Mouse (Mus musculus) heart, adult 18-20 months (tissue): ENCODE measurements at regions not wholly inside any gene's neighbourhood (a gene's known extent, or its start where the extent isn't known, plus 50 kb on each side); places are given as distances from the start of the nearest gene placed in this dataset.

ENCODE experiments used
- DNase-seq, 2 experiments: peaks; one replicate each; pipeline ENCODE4 v3.0.0; 2021 to 2022; ENCODE audit warnings: mixed read lengths in 1 of 2

- DNase-seq: no peak
Measured at GRCm38 (mm10) chr12:77135067-77135466, 102.9 kb upstream of the Fut8 start.

GRCm38 (mm10) chr12:77134306-77135010, 103.5 kb upstream of the Fut8 start:
- no peak for DNase-seq

GRCm38 (mm10) chr12:77133465-77134305, 104.2 kb upstream of the Fut8 start:
- no peak for DNase-seq

GRCm38 (mm10) chr12:77131328-77131727, 106.6 kb upstream of the Fut8 start:
- no peak for DNase-seq

GRCm38 (mm10) chr12:77130526-77130925, 107.4 kb upstream of the Fut8 start:
- DNase-seq: no peak

- DNase-seq: no peak
Measured at GRCm38 (mm10) chr12:77124267-77124666, 113.7 kb upstream of the Fut8 start.

- DNase-seq: no peak
Measured at GRCm38 (mm10) chr12:77113516-77113915, 124.4 kb upstream of the Fut8 start.

GRCm38 (mm10) chr12:77112133-77112532, 125.8 kb upstream of the Fut8 start:
- no peak for DNase-seq

- DNase-seq: no peak
Measured at GRCm38 (mm10) chr12:77107251-77107650, 130.7 kb upstream of the Fut8 start.

GRCm38 (mm10) chr12:77105887-77106600, 131.9 kb upstream of the Fut8 start:
- no peak for DNase-seq

- DNase-seq: no peak
Measured at GRCm38 (mm10) chr12:77100482-77100881, 137.4 kb upstream of the Fut8 start.

GRCm38 (mm10) chr12:77099521-77099920, 137.5 kb upstream of the Max start:
- no peak for DNase-seq

- no peak for DNase-seq
Measured at GRCm38 (mm10) chr12:77098821-77099220, 136.8 kb upstream of the Max start.

GRCm38 (mm10) chr12:77097831-77098230, 135.8 kb upstream of the Max start:
- DNase-seq: no peak

GRCm38 (mm10) chr12:77096461-77096860, 134.5 kb upstream of the Max start:
- DNase-seq: no peak

- DNase-seq: no peak
Measured at GRCm38 (mm10) chr12:77094999-77095915, 133.3 kb upstream of the Max start.

- no peak for DNase-seq
Measured at GRCm38 (mm10) chr12:77094168-77094567, 132.2 kb upstream of the Max start.

GRCm38 (mm10) chr12:77092741-77093140, 130.7 kb upstream of the Max start:
- DNase-seq: peak; percentile 7 to 9

- no peak for DNase-seq
Measured at GRCm38 (mm10) chr12:77092143-77092542, 130.1 kb upstream of the Max start.

- DNase-seq: no peak
Measured at GRCm38 (mm10) chr12:77091700-77092099, 129.7 kb upstream of the Max start.

- DNase-seq: no peak
Measured at GRCm38 (mm10) chr12:77090525-77090924, 128.5 kb upstream of the Max start.
